Mouse (Mus musculus) neural tube, embryonic 15.5 days (tissue): ENCODE measurements around the gene Caln1. TPM values are rescaled to one million over a fixed set of nuclear protein-coding genes. Genes with fewer than 3 reads are reported as not detected.

Source experiments
- ATAC-seq: fragments of 200-750 bp; cut with Nextera tagmentation; 2 replicates; pipeline ENCODE4 v1.8.0; 2017; ENCODE audit warnings: mild to moderate bottlenecking, moderate TSS enrichment, moderate library complexity; ENCODE audit not compliant: low FRiP score
- H3K27ac ChIP-seq: fragments of 300-500 bp; sonication (generic); replicated peaks from 2 replicates; pipeline ENCODE4 v1.5.1; 2015; ENCODE audit warnings: mild to moderate bottlenecking, inconsistent platforms
- H3K27me3 ChIP-seq: fragments of 300-500 bp; sonication (generic); replicated peaks from 2 replicates; pipeline ENCODE4 v1.6.1; 2015; ENCODE audit warnings: inconsistent platforms
- H3K36me3 ChIP-seq: fragments of 300-500 bp; sonication (generic); 2 replicates; pipeline ENCODE4 v1.6.1; 2015; ENCODE audit warnings: inconsistent platforms
- H3K4me1 ChIP-seq: fragments of 300-500 bp; sonication (generic); 2 replicates; pipeline ENCODE4 v1.6.1; 2015; ENCODE audit warnings: inconsistent platforms
- H3K4me2 ChIP-seq: fragments of 300-500 bp; sonication (generic); 2 replicates; pipeline ENCODE4 v1.6.1; 2015; ENCODE audit warnings: inconsistent platforms, mild to moderate bottlenecking, moderate library complexity
- H3K4me3 ChIP-seq: fragments of 300-500 bp; sonication (generic); replicated peaks from 2 replicates; pipeline ENCODE4 v1.5.1; 2015; ENCODE audit warnings: mild to moderate bottlenecking, inconsistent platforms
- H3K9ac ChIP-seq: fragments of 300-500 bp; sonication (generic); replicated peaks from 2 replicates; pipeline ENCODE4 v1.6.1; 2015; ENCODE audit warnings: mild to moderate bottlenecking, inconsistent platforms
- H3K9me3 ChIP-seq: fragments of 300-500 bp; sonication (generic); replicated peaks from 2 replicates; pipeline ENCODE4 v1.6.1; 2016; ENCODE audit warnings: inconsistent platforms
- WGBS: fragments of 180-500 bp; shearing (Covaris S2); methylation state at CpG from one replicate; pipeline ENCODE4 v1.1.7; 2015; ENCODE audit warnings: mixed read lengths; 5-methylcytosine and 5-hydroxymethylcytosine counted together
- polyA plus RNA-seq: library from polyadenylated mRNA; unstranded; fragments of >200 nt; fragmentation: Nextera tagmentation; extraction: Ambion mirVana; gene quantifications from 2 replicates; pipeline ENCODE4 v1.2.1, GENCODE M21; 2015

Gene Caln1
- polyA plus RNA-seq, 1 experiment from 2014 or later, result 51.0 TPM

GRCm38 (mm10) chr5:130772491-130772890 lies 403.2 kb downstream of the Caln1 start:
- H3K27ac ChIP-seq, result no peak overlapping the region
- H3K9ac ChIP-seq, result no peak overlapping the region
- no peaks in the 10 kb centered on the region for H3K27me3 ChIP-seq
- H3K9me3 ChIP-seq, result no peaks in the 10 kb centered on the region
- 0 out of 2 replicates have a peak, but pooled peaks cover 3% of the 10 kb centered on the region for H3K4me1 ChIP-seq
- no peak overlapping the region for H3K4me2 ChIP-seq
- no peak for ATAC-seq
- 77% methylated on average over 6 of the region's 6 CpGs for WGBS
- H3K36me3 ChIP-seq, result no peaks in the 10 kb centered on the region
- H3K4me3 ChIP-seq, result no peak overlapping the region

GRCm38 (mm10) chr5:130774946-130775345 lies 405.7 kb downstream of the Caln1 start:
- WGBS, result 95% methylated on average over 3 of the region's 3 CpGs
- ATAC-seq, result no peak

GRCm38 (mm10) chr5:130792755-130793452 lies 423.6 kb downstream of the Caln1 start:
- WGBS, result 76% methylated on average over 3 of the region's 3 CpGs
- no peaks in the 10 kb centered on the region for H3K36me3 ChIP-seq
- H3K4me3 ChIP-seq, result no peak overlapping the region
- no peak overlapping the region for H3K4me2 ChIP-seq
- H3K27me3 ChIP-seq, result no peaks in the 10 kb centered on the region
- H3K9me3 ChIP-seq, result no peaks in the 10 kb centered on the region
- H3K4me1 ChIP-seq, result no peaks in the 10 kb centered on the region
- H3K27ac ChIP-seq, result 0 out of 2 replicates have a peak overlapping the region, but pooled peaks have one; percentile 15
- no peak overlapping the region for H3K9ac ChIP-seq
- no peak for ATAC-seq

More at GRCm38 (mm10) chr5:130774946-130775345, 405.7 kb downstream of the Caln1 start:
- Histone ChIP-seq H3K36me3 (no peaks in the 10 kb centered on the region), H3K4me1 (0 out of 2 replicates have a peak, but pooled peaks cover 4% of the 10 kb centered on the region), H3K9ac (no peak overlapping the region), H3K9me3 (no peaks in the 10 kb centered on the region), H3K4me2 (no peak overlapping the region), H3K27me3 (no peaks in the 10 kb centered on the region), H3K4me3 (no peak overlapping the region), H3K27ac (no peak overlapping the region)

- Histone ChIP-seq H3K27ac (no peak overlapping the region), H3K9ac (no peak overlapping the region), H3K36me3 (no peaks in the 10 kb centered on the region), H3K4me1 (no peaks in the 10 kb centered on the region), H3K9me3 (no peaks in the 10 kb centered on the region), H3K4me3 (no peak overlapping the region), H3K27me3 (no peaks in the 10 kb centered on the region), H3K4me2 (no peak overlapping the region)
- no peak for ATAC-seq
- 76% methylated on average over 5 of the region's 5 CpGs for WGBS
Measured at GRCm38 (mm10) chr5:130797713-130798112, 428.5 kb downstream of the Caln1 start.

GRCm38 (mm10) chr5:130810314-130810713 lies 441.1 kb downstream of the Caln1 start:
- ATAC-seq, result no peak
- Histone ChIP-seq H3K4me2 (no peak overlapping the region), H3K4me1 (0 out of 2 replicates have a peak, but pooled peaks cover 6% of the 10 kb centered on the region), H3K36me3 (no peaks in the 10 kb centered on the region), H3K27me3 (no peaks in the 10 kb centered on the region), H3K9ac (no peak overlapping the region), H3K9me3 (peaks cover 3% of the 10 kb centered on the region; the same call in 1 of the 2 replicates), H3K4me3 (no peak overlapping the region), H3K27ac (no peak overlapping the region)
- WGBS, result 30% methylated on average over 6 of the region's 6 CpGs

GRCm38 (mm10) chr5:130810846-130811245 lies 441.6 kb downstream of the Caln1 start:
- Histone ChIP-seq H3K4me1 (0 out of 2 replicates have a peak, but pooled peaks cover 6% of the 10 kb centered on the region), H3K36me3 (no peaks in the 10 kb centered on the region), H3K27me3 (no peaks in the 10 kb centered on the region), H3K4me2 (no peak overlapping the region), H3K4me3 (no peak overlapping the region), H3K9ac (no peak overlapping the region), H3K27ac (peak overlapping the region; percentile 43; the same call in 1 of the 2 replicates), H3K9me3 (peaks cover 3% of the 10 kb centered on the region; the same call in 1 of the 2 replicates)
- ATAC-seq, result no peak
- 27% methylated on average over 1 of the region's 1 CpGs for WGBS

GRCm38 (mm10) chr5:130811266-130811665 lies 442.0 kb downstream of the Caln1 start:
- 41% methylated on average over 3 of the region's 3 CpGs for WGBS
- H3K4me3 ChIP-seq, result no peak overlapping the region
- no peak for ATAC-seq

GRCm38 (mm10) chr5:130811966-130812365 lies 442.7 kb downstream of the Caln1 start:
- Histone ChIP-seq H3K36me3 (no peaks in the 10 kb centered on the region), H3K27me3 (no peaks in the 10 kb centered on the region), H3K9ac (no peak overlapping the region), H3K4me2 (no peak overlapping the region), H3K27ac (no peak overlapping the region), H3K4me3 (no peak overlapping the region), H3K4me1 (0 out of 2 replicates have a peak, but pooled peaks cover 6% of the 10 kb centered on the region), H3K9me3 (peaks cover 3% of the 10 kb centered on the region; the same call in 1 of the 2 replicates)
- 98% methylated on average over 3 of the region's 3 CpGs for WGBS
- ATAC-seq, result no peak

More at GRCm38 (mm10) chr5:130811266-130811665, 442.0 kb downstream of the Caln1 start:
- Histone ChIP-seq H3K4me1 (0 out of 2 replicates have a peak, but pooled peaks cover 6% of the 10 kb centered on the region), H3K27ac (no peak overlapping the region; the same call in 1 of the 2 replicates), H3K9me3 (peaks cover 3% of the 10 kb centered on the region; the same call in 1 of the 2 replicates), H3K27me3 (no peaks in the 10 kb centered on the region), H3K36me3 (no peaks in the 10 kb centered on the region), H3K9ac (no peak overlapping the region), H3K4me2 (no peak overlapping the region)

- Histone ChIP-seq H3K9me3 (peaks cover 3% of the 10 kb centered on the region; the same call in 1 of the 2 replicates), H3K4me2 (no peak overlapping the region), H3K4me3 (no peak overlapping the region), H3K4me1 (0 out of 2 replicates have a peak, but pooled peaks cover 6% of the 10 kb centered on the region), H3K27me3 (no peaks in the 10 kb centered on the region), H3K27ac (no peak overlapping the region), H3K9ac (no peak overlapping the region), H3K36me3 (no peaks in the 10 kb centered on the region)
- 92% methylated on average over 8 of the region's 8 CpGs for WGBS
- ATAC-seq, result no peak
Measured at GRCm38 (mm10) chr5:130812556-130812955, 443.3 kb downstream of the Caln1 start.

GRCm38 (mm10) chr5:130813089-130813488 lies 443.8 kb downstream of the Caln1 start:
- Histone ChIP-seq H3K4me2 (no peak overlapping the region), H3K27ac (no peak overlapping the region), H3K36me3 (no peaks in the 10 kb centered on the region), H3K4me3 (no peak overlapping the region), H3K9me3 (peaks cover 3% of the 10 kb centered on the region; the same call in 1 of the 2 replicates), H3K27me3 (no peaks in the 10 kb centered on the region), H3K4me1 (0 out of 2 replicates have a peak, but pooled peaks cover 6% of the 10 kb centered on the region), H3K9ac (no peak overlapping the region)
- 90% methylated on average over 9 of the region's 9 CpGs for WGBS
- ATAC-seq, result no peak

- no peaks in the 10 kb centered on the region for H3K36me3 ChIP-seq
- H3K9me3 ChIP-seq, result no peaks in the 10 kb centered on the region
- no peaks in the 10 kb centered on the region for H3K27me3 ChIP-seq
- 0 out of 2 replicates have a peak, but pooled peaks cover 5% of the 10 kb centered on the region for H3K4me1 ChIP-seq
- no peak for ATAC-seq
- H3K9ac ChIP-seq, result no peak overlapping the region
- H3K4me2 ChIP-seq, result no peak overlapping the region
- WGBS, result 90% methylated on average over 5 of the region's 5 CpGs
- no peak overlapping the region for H3K27ac ChIP-seq
- H3K4me3 ChIP-seq, result no peak overlapping the region
Measured at GRCm38 (mm10) chr5:130815352-130815751, 446.1 kb downstream of the Caln1 start.
